Mouse (Mus musculus): ENCODE data around the gene L3mbtl2.
A peak's percentile ranks its signal among the peaks of the same experiment; 100 is the strongest.
"Not testable (repeated sequence)": the region's sequence is repeated elsewhere in the genome, so short reads cannot be mapped to it uniquely, and the experiment has no call there.

L3mbtl2 gene

GRCm38 (mm10) chr15:81663697-81664561 is at the start of gene L3mbtl2:
Gene L3mbtl2, plus strand, starts transcription at chr15:81663889.
- DNase-seq (ENCODE audit: low spot score), result peak; percentile 62

- DNase-seq (ENCODE audit: low spot score), result no peak
Measured at GRCm38 (mm10) chr15:81649516-81650455, 13.9 kb upstream of the L3mbtl2 start.

GRCm38 (mm10) chr15:81650636-81651035 is 13.1 kb upstream of the L3mbtl2 start:
- no peak for DNase-seq (ENCODE audit: low spot score)

GRCm38 (mm10) chr15:81661701-81662100 is 2.0 kb upstream of the L3mbtl2 start:
- no peak for DNase-seq (ENCODE audit: low spot score)

GRCm38 (mm10) chr15:81663281-81663680 is 408 bp upstream of the L3mbtl2 start:
- no peak for DNase-seq (ENCODE audit: low spot score)

- DNase-seq (ENCODE audit: low spot score), result no peak
Measured at GRCm38 (mm10) chr15:81666957-81667356, 3.3 kb downstream of the L3mbtl2 start.

- no peak for DNase-seq (ENCODE audit: low spot score)
Measured at GRCm38 (mm10) chr15:81670231-81670640, 6.5 kb downstream of the L3mbtl2 start.

- no peak for DNase-seq (ENCODE audit: low spot score)
Measured at GRCm38 (mm10) chr15:81676637-81677036, 12.9 kb downstream of the L3mbtl2 start.

- DNase-seq (ENCODE audit: low spot score), result no peak
Measured at GRCm38 (mm10) chr15:81680301-81680805, 16.7 kb downstream of the L3mbtl2 start.

- DNase-seq (ENCODE audit: low spot score), result no peak
Measured at GRCm38 (mm10) chr15:81693366-81693966, 29.8 kb downstream of the L3mbtl2 start.

GRCm38 (mm10) chr15:81693967-81694881 is 30.5 kb downstream of the L3mbtl2 start:
- peak; percentile 60 for DNase-seq (ENCODE audit: low spot score)

- no peak for DNase-seq (ENCODE audit: low spot score)
Measured at GRCm38 (mm10) chr15:81694891-81695290, 31.2 kb downstream of the L3mbtl2 start.

- no peak for DNase-seq (ENCODE audit: low spot score)
Measured at GRCm38 (mm10) chr15:81697175-81697574, 33.5 kb downstream of the L3mbtl2 start, which contains the start of gene Chadl. Gene Chadl, minus strand, starts transcription at chr15:81697287.

- DNase-seq (ENCODE audit: low spot score), result no peak
Measured at GRCm38 (mm10) chr15:81697847-81698246, 34.2 kb downstream of the L3mbtl2 start.

- no peak for DNase-seq (ENCODE audit: low spot score)
Measured at GRCm38 (mm10) chr15:81698532-81698931, 34.8 kb downstream of the L3mbtl2 start.

- DNase-seq (ENCODE audit: low spot score), result no peak
Measured at GRCm38 (mm10) chr15:81700161-81700560, 36.5 kb downstream of the L3mbtl2 start.

GRCm38 (mm10) chr15:81700601-81701000 is 36.9 kb downstream of the L3mbtl2 start:
- DNase-seq (ENCODE audit: low spot score), result no peak

- DNase-seq (ENCODE audit: low spot score), result not testable (repeated sequence)
Measured at GRCm38 (mm10) chr15:81701350-81701749, 37.7 kb downstream of the L3mbtl2 start.

- no peak for DNase-seq (ENCODE audit: low spot score)
Measured at GRCm38 (mm10) chr15:81702306-81703093, 38.8 kb downstream of the L3mbtl2 start.

GRCm38 (mm10) chr15:81703094-81703489 is 39.4 kb downstream of the L3mbtl2 start:
- no peak for DNase-seq (ENCODE audit: low spot score)
